Mouse (Mus musculus): ENCODE results near the gene Xkr7. TPM values are rescaled to one million over a fixed set of nuclear protein-coding genes. Genes with fewer than 3 reads are reported as not detected.

The Xkr7 gene
- polyA plus RNA-seq, 1 experiment, result not detected

GRCm38 (mm10) chr2:153081866-153082265 lies 50.2 kb downstream of the Xkr7 start:
- H3K4me1 ChIP-seq (ENCODE audit: control insufficient read depth, insufficient read depth, low read length), result peaks cover 6% of the 10 kb centered on the region
- H3K4me3 ChIP-seq (replicated peaks; ENCODE audit: extremely low read depth, low read depth, low read length), result no peak overlapping the region
- WGBS, result 69% methylated on average over 6 of the region's 6 CpGs
- TF ChIP-seq CTCF (IDR thresholded peaks at IDR 0.05; ENCODE audit: insufficient read depth, low read length), result no peak
- DNase-seq, result no peak

- no peak for TF ChIP-seq POLR2A (IDR thresholded peaks at IDR 0.05; ENCODE audit: borderline replicate concordance, extremely low read depth, low read depth, low read length)
- no peak for TF ChIP-seq CTCF (IDR thresholded peaks at IDR 0.05; ENCODE audit: insufficient read depth, low read length)
- Histone ChIP-seq H3K4me1 (ENCODE audit: control insufficient read depth, insufficient read depth, low read length) (peaks cover 6% of the 10 kb centered on the region), H3K4me3 (replicated peaks; ENCODE audit: extremely low read depth, low read depth, low read length) (no peak overlapping the region)
- 66% methylated on average over 8 of the region's 8 CpGs for WGBS
- no peak for DNase-seq
Observed at GRCm38 (mm10) chr2:153083275-153083674, 51.6 kb downstream of the Xkr7 start.

- Histone ChIP-seq H3K4me3 (replicated peaks; ENCODE audit: extremely low read depth, low read depth, low read length) (no peak overlapping the region), H3K4me1 (ENCODE audit: control insufficient read depth, insufficient read depth, low read length) (peaks cover 6% of the 10 kb centered on the region)
- TF ChIP-seq POLR2A (IDR thresholded peaks at IDR 0.05; ENCODE audit: borderline replicate concordance, extremely low read depth, low read depth, low read length) (no peak), CTCF (IDR thresholded peaks at IDR 0.05; ENCODE audit: insufficient read depth, low read length) (no peak)
- 73% methylated on average over 4 of the region's 4 CpGs for WGBS
- DNase-seq, result no peak
Observed at GRCm38 (mm10) chr2:153083824-153084223, 52.2 kb downstream of the Xkr7 start.

GRCm38 (mm10) chr2:153084261-153084976 lies 52.8 kb downstream of the Xkr7 start:
- DNase-seq, result no peak
- TF ChIP-seq POLR2A (IDR thresholded peaks at IDR 0.05; ENCODE audit: borderline replicate concordance, extremely low read depth, low read depth, low read length), result no peak
- TF ChIP-seq CTCF (IDR thresholded peaks at IDR 0.05; ENCODE audit: insufficient read depth, low read length), result no peak
- no peak overlapping the region for H3K4me3 ChIP-seq (replicated peaks; ENCODE audit: extremely low read depth, low read depth, low read length)
- WGBS, result 48% methylated on average over 7 of the region's 7 CpGs
- H3K4me1 ChIP-seq (ENCODE audit: control insufficient read depth, insufficient read depth, low read length), result peaks cover 6% of the 10 kb centered on the region

DNA sequence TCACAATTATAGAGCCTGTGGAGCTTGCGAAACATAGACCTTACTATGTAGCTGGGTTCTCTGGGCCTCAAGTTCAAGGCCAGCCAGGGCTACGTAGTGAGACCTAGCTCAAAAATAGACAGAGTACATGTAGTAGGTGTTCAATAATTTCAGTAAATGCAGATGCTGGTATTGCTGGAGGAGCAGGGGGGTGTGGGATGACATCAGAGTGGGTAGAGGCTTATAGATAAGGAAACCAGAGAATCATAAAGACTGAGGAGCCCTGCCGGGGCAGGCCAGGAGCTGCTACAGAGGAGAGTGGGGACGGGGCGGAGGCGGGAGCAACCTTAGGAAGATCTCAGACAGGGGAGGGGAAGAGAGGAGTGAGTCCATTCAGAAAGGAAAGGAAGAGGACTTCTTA lies 53.9 kb downstream of the Xkr7 start:
- 86% methylated on average over 6 of the region's 6 CpGs for WGBS
- no peak overlapping the region for H3K4me3 ChIP-seq (replicated peaks; ENCODE audit: extremely low read depth, low read depth, low read length)
- DNase-seq, result no peak
- TF ChIP-seq POLR2A (IDR thresholded peaks at IDR 0.05; ENCODE audit: borderline replicate concordance, extremely low read depth, low read depth, low read length) (no peak), CTCF (IDR thresholded peaks at IDR 0.05; ENCODE audit: insufficient read depth, low read length) (no peak)
- peaks cover 6% of the 10 kb centered on the region for H3K4me1 ChIP-seq (ENCODE audit: control insufficient read depth, insufficient read depth, low read length)

DNA sequence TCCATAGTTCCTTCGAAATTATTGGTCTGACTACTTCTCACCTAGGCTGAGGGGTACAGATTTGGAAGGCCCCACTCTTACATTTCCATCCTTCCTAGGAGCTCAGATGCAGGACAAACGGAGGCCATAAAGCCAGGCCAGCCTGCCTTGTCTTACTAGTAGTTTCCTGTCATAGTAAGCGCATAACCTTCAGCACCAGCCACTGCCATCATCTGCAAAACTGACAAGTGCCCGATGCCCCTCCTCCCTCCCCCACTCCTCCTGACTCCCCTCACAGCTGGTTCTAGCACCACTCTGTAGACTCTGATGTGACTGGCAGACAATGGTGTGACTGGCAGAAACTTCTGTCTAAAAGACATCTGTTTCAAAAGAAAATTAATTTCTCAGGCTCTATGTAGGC lies 54.5 kb downstream of the Xkr7 start:
- 86% methylated on average over 4 of the region's 4 CpGs for WGBS
- Histone ChIP-seq H3K4me3 (replicated peaks; ENCODE audit: extremely low read depth, low read depth, low read length) (no peak overlapping the region), H3K4me1 (ENCODE audit: control insufficient read depth, insufficient read depth, low read length) (peaks cover 6% of the 10 kb centered on the region)
- TF ChIP-seq CTCF (IDR thresholded peaks at IDR 0.05; ENCODE audit: insufficient read depth, low read length) (no peak), POLR2A (IDR thresholded peaks at IDR 0.05; ENCODE audit: borderline replicate concordance, extremely low read depth, low read depth, low read length) (no peak)
- DNase-seq, result no peak

GRCm38 (mm10) chr2:153087091-153087490 lies 55.4 kb downstream of the Xkr7 start:
- DNase-seq, result no peak
- no peak for TF ChIP-seq POLR2A (IDR thresholded peaks at IDR 0.05; ENCODE audit: borderline replicate concordance, extremely low read depth, low read depth, low read length)
- no peak for TF ChIP-seq CTCF (IDR thresholded peaks at IDR 0.05; ENCODE audit: insufficient read depth, low read length)
- H3K4me1 ChIP-seq (ENCODE audit: control insufficient read depth, insufficient read depth, low read length), result peaks cover 6% of the 10 kb centered on the region
- WGBS, result 89% methylated on average over 10 of the region's 10 CpGs
- no peak overlapping the region for H3K4me3 ChIP-seq (replicated peaks; ENCODE audit: extremely low read depth, low read depth, low read length)

- DNase-seq, result no peak
- no peak overlapping the region for H3K4me3 ChIP-seq (replicated peaks; ENCODE audit: extremely low read depth, low read depth, low read length)
- 48% methylated on average over 2 of the region's 2 CpGs for WGBS
- TF ChIP-seq CTCF (IDR thresholded peaks at IDR 0.05; ENCODE audit: insufficient read depth, low read length) (no peak), POLR2A (IDR thresholded peaks at IDR 0.05; ENCODE audit: borderline replicate concordance, extremely low read depth, low read depth, low read length) (no peak)
- H3K4me1 ChIP-seq (ENCODE audit: control insufficient read depth, insufficient read depth, low read length), result peaks cover under 1% of the 10 kb centered on the region; the same call in 1 of the 2 replicates
Observed at GRCm38 (mm10) chr2:153089316-153089715, 57.7 kb downstream of the Xkr7 start.

- Histone ChIP-seq H3K4me1 (ENCODE audit: control insufficient read depth, insufficient read depth, low read length) (no peaks in the 10 kb centered on the region), H3K4me3 (replicated peaks; ENCODE audit: extremely low read depth, low read depth, low read length) (no peak overlapping the region)
- DNase-seq, result no peak
- no peak for TF ChIP-seq CTCF (IDR thresholded peaks at IDR 0.05; ENCODE audit: insufficient read depth, low read length)
- TF ChIP-seq POLR2A (IDR thresholded peaks at IDR 0.05; ENCODE audit: borderline replicate concordance, extremely low read depth, low read depth, low read length), result no peak
- 27% methylated on average over 10 of the region's 10 CpGs for WGBS
Observed at GRCm38 (mm10) chr2:153090551-153091165, 59.0 kb downstream of the Xkr7 start.

Other genes starting within 250 kb of the Xkr7 start
- 113 and 118 TPM in 2 replicates for gene Bcl2l1, start 200.1 kb upstream of the Xkr7 start, polyA plus RNA-seq (2012; rRNA removed)
- 0.63 and 0.77 TPM in 2 replicates for gene Tpx2, start 183.9 kb upstream of the Xkr7 start, polyA plus RNA-seq (2012; rRNA removed)
- gene Mylk2, start 120.5 kb upstream of the Xkr7 start, polyA plus RNA-seq (2012; rRNA removed), result 0.29 and 3.9 TPM in 2 replicates
- 11.1 and 12.9 TPM in 2 replicates for gene Foxs1, start 98.6 kb upstream of the Xkr7 start, polyA plus RNA-seq (2012; rRNA removed)
- gene Dusp15, start 80.2 kb upstream of the Xkr7 start, polyA plus RNA-seq (2012; rRNA removed), result 0.37 and 0.60 TPM in 2 replicates
- gene Ttll9, start 69.4 kb upstream of the Xkr7 start, polyA plus RNA-seq (2012; rRNA removed), result 3.4 and 3.8 TPM in 2 replicates
- gene Pdrg1, start 16.4 kb upstream of the Xkr7 start, polyA plus RNA-seq (2012; rRNA removed), result 39.9 and 61.9 TPM in 2 replicates
- 164 and 177 TPM in 2 replicates for gene Ccm2l, start 34.1 kb downstream of the Xkr7 start, polyA plus RNA-seq (2012; rRNA removed)
- gene Hck, start 76.6 kb downstream of the Xkr7 start, polyA plus RNA-seq (2012; rRNA removed), result 45.0 and 52.8 TPM in 2 replicates
- 32.7 and 45.8 TPM in 2 replicates for gene Tm9sf4, start 129.5 kb downstream of the Xkr7 start, polyA plus RNA-seq (2012; rRNA removed)
- 6.0 and 9.3 TPM in 2 replicates for gene Tspyl3, start 193.6 kb downstream of the Xkr7 start, polyA plus RNA-seq (2012; rRNA removed)
- 7.8 and 12.4 TPM in 2 replicates for gene Plagl2, start 209.6 kb downstream of the Xkr7 start, polyA plus RNA-seq (2012; rRNA removed)
- 24.3 and 25.5 TPM in 2 replicates for gene Pofut1, start 209.7 kb downstream of the Xkr7 start, polyA plus RNA-seq (2012; rRNA removed)